Mouse (Mus musculus) brain, adult 10 weeks (tissue): ENCODE results near the gene Mgl2. TPM values are rescaled to one million over a fixed set of nuclear protein-coding genes. Genes with fewer than 3 reads are reported as not detected.

Source experiments
- polyA plus RNA-seq: library from polyadenylated mRNA; stranded (reverse); fragments of 350-450 nt; fragmentation: Illumina TruSeq; extraction: RNeasy Lipid Tissue Mini Kit (QIAGEN cat#74804); gene quantifications from one replicate; pipeline ENCODE4 v1.2.3, GENCODE M21; 2015; ENCODE audit warnings: low read depth, low replicate concordance

Gene Mgl2
- polyA plus RNA-seq: 0.80 TPM

GRCm38 (mm10) chr11:70129926-70130379 is at the start of gene Mgl2:
Mgl2 (plus strand) TSS chr11:70130329.

GRCm38 (mm10) chr11:70091986-70092783 is 37.9 kb upstream of the Mgl2 start, which contains the start of gene Asgr2:
Asgr2 (plus strand) TSS chr11:70092644.

GRCm38 (mm10) chr11:70155897-70156296 is 25.8 kb downstream of the Mgl2 start, which contains the start of gene Clec10a:
Clec10a (plus strand) TSS chr11:70156197.

Other genes with a start within 250 kb of the Mgl2 start
- 1.7 TPM for gene Kctd11, start 248.9 kb upstream of the Mgl2 start, polyA plus RNA-seq
- gene Acap1, start 234.8 kb upstream of the Mgl2 start, polyA plus RNA-seq: not detected
- gene 2810408A11Rik, start 229.3 kb upstream of the Mgl2 start, polyA plus RNA-seq: 0.33 TPM
- gene Neurl4, start 229.3 kb upstream of the Mgl2 start, polyA plus RNA-seq: 63.2 TPM
- 35.4 TPM for gene Gps2, start 216.4 kb upstream of the Mgl2 start, polyA plus RNA-seq
- gene Eif5a, start 208.4 kb upstream of the Mgl2 start, polyA plus RNA-seq: 640 TPM
- 4.8 TPM for gene Ybx2, start 194.5 kb upstream of the Mgl2 start, polyA plus RNA-seq
- gene Slc2a4, start 182.1 kb upstream of the Mgl2 start, polyA plus RNA-seq: 1.4 TPM
- gene Cldn7, start 165.6 kb upstream of the Mgl2 start, polyA plus RNA-seq: not detected
- 108 TPM for gene Ctdnep1, start 149.2 kb upstream of the Mgl2 start, polyA plus RNA-seq
- 115 TPM for gene Elp5, start 147.8 kb upstream of the Mgl2 start, polyA plus RNA-seq
- gene Gabarap, start 139.2 kb upstream of the Mgl2 start, polyA plus RNA-seq: 346 TPM
- gene Phf23, start 134.6 kb upstream of the Mgl2 start, polyA plus RNA-seq: 56.1 TPM
- gene Dvl2, start 129.7 kb upstream of the Mgl2 start, polyA plus RNA-seq: 17.5 TPM
- gene Acadvl, start 114.9 kb upstream of the Mgl2 start, polyA plus RNA-seq: 53.6 TPM
- 491 TPM for gene Dlg4, start 113.4 kb upstream of the Mgl2 start, polyA plus RNA-seq
- gene Asgr1, start 76.2 kb upstream of the Mgl2 start, polyA plus RNA-seq: 2.2 TPM
- gene Asgr2, start 37.7 kb upstream of the Mgl2 start, polyA plus RNA-seq: not detected
- 1.3 TPM for gene Clec10a, start 25.9 kb downstream of the Mgl2 start, polyA plus RNA-seq
- 23.4 TPM for gene Slc16a11, start 82.4 kb downstream of the Mgl2 start, polyA plus RNA-seq
- 4.6 TPM for gene Slc16a13, start 90.7 kb downstream of the Mgl2 start, polyA plus RNA-seq
- gene Bcl6b, start 99.5 kb downstream of the Mgl2 start, polyA plus RNA-seq: 0.76 TPM
- gene 0610010K14Rik, start 107.6 kb downstream of the Mgl2 start, polyA plus RNA-seq: 55.7 TPM
- 9.0 TPM for gene Gm21988, start 109.5 kb downstream of the Mgl2 start, polyA plus RNA-seq
- gene Rnasek, start 109.5 kb downstream of the Mgl2 start, polyA plus RNA-seq: 441 TPM
- 0.36 TPM for gene Alox12, start 125.0 kb downstream of the Mgl2 start, polyA plus RNA-seq
- not detected for gene Alox12e, start 192.3 kb downstream of the Mgl2 start, polyA plus RNA-seq
- gene Alox15, start 221.7 kb downstream of the Mgl2 start, polyA plus RNA-seq: not detected